Mouse (Mus musculus): ENCODE data around the gene Sorbs1. TPM values are rescaled to one million over a fixed set of nuclear protein-coding genes. Genes with fewer than 3 reads are reported as not detected.

Gene Sorbs1
- total RNA-seq, 2 experiments from 2014 or later = 1.7 to 2.5 TPM

DNA sequence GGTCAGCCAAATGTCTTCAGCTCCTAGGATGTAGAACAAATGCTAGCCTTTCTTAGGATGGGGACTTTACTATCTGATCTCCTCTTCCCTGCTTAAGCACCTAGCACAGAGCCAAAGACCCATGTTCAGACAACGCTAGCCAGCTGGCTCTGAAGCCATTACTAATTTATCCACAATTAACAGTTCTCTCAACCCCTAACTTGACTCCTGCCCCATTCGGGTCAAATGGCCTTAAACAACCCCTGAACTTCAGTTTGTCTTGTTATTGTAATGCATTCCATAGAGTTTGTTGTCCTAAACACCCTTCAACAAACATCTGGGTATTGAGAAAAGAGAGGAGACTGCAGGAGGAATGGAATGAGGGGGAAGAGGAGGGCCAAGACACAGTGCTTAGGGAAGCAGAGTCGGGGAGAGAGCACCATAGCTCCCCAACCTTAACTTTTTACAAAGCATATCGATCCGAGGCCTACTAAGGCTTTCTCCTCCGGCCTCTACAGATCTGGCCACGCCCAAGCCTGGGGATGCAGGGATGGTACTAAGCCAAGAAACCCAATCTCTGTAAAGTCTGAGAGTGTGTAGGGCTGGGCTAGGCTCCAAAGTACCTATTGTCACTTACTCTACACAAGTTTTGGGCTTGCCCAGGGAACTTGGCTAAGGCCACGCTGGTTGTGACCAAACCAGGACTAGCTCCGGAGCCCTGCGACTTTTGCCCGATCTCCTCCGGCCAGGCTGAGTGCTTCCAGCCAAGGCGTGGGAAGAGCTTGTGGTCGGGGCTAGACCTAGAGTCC, 238.0 kb downstream of the Sorbs1 start:
- no peak for ATAC-seq (ENCODE audit: poor library complexity, severe bottlenecking)

DNA sequence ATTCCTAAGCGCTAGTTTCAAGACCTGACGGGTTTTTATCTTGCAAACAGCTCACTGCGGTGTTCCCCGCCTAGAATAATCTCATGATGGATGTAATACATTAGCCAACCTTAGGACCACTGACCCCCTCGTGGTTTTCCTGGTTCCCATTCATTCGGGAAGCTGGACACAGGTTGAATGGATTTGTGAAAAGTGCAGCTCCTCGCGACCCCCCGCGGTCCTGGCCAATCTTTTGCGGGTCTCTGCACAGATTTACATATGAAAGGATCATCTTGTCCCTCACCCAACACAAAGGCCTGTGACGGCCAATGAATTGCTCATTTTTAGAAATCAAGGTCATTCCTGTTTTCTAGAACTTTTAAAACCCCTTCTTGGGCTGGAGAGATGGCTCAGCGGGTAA, 240.9 kb downstream of the Sorbs1 start:
- no peak for ATAC-seq (ENCODE audit: poor library complexity, severe bottlenecking)

DNA sequence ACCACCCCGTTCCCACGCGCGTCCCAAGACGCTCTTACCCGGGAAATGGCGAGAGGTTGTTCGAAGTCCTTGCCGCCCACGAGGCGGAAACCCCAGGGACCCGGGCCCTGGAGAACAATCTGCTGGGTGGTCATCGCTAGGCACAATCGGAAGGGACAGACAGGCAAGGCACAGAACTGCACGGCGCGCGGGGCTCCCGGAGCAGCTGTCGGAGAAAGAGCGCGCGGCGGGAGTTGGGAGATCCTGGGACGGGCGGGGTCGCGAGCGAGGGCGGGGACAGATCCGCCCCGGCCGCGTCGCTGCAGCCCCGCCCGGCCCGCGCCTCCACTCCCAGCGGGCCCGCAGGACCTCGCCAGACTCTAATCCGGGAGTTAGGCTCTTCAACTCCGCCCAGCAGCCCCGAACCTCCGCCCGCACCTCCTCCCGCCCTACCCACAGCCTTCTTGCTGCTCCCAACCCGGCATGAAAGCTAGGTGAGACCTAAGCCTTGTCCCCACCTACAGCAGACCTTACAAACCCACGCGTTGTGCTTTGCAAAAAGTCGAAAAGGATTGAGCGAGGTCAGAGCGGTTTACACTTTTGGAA, 242.2 kb downstream of the Sorbs1 start, which contains the start of gene Pdlim1:
Pdlim1 (minus strand) TSS at position 535 of the 585 bp plus-strand sequence.
- ATAC-seq (ENCODE audit: poor library complexity, severe bottlenecking) = peak; percentile 66

DNA sequence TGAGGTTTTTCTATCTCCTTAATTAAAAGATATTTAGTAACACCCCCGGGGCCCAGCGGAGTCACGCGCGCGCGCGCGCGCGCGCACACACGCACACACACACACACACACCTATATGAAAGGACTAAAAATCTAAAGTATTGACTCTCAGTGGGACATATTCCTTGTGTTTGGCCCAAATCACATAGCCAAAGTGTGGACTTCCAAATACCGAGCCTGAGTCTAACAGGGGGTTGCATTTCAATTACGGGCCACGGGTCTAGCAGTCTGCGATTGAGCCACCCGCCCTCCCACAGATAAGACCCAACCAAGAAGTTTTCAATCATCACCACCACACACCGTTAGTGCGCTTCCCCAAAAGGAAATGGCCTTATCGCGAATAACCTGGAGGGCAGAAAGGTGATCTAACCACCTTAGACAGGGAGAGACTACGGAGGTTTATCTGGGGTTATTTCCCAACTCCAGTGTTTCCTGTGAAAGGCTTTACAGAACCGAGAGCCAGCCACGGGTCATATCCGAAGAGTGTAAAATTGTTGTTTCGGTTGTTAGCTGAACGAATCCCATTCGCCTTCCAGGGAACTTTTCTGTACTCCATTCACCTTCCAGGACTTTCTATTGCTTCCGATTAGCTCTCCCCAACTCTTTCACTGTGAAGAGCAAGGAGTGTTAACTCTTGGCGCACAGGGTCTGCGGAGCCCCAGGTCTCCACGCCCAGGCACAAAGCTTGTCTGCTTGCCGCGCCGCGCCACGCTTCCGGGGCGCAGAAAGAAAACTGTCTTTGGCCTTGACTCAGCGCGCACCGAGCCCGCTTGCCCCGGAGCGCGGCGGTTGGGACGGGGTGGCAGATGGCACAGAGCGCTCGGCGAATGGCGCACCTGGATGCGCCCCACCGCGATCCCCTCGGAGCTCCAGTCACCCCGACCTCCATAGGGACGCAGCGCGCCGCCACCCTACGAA, 242.9 kb downstream of the Sorbs1 start:
- ATAC-seq (ENCODE audit: poor library complexity, severe bottlenecking) = peak; percentile 39

DNA sequence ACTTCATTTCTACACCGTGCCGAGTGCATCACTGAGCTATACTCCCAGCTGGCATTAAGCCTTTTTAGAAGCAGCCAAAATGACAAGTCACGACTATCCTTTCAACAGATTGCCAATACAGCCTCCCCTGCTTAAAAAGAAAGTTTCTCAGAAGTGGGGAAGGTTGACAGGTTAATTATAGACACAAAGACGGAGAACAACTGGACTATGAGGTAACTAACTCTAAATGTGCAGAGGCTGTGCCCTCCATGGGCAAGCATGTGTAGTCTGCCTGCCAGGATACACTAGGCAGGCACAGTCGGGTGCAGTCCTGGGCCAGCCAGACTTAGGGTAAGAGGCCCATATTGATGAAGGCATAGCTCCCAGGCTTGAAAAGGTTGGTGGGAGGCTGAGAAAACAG, 244.1 kb downstream of the Sorbs1 start:
- ATAC-seq (ENCODE audit: poor library complexity, severe bottlenecking) = no peak

DNA sequence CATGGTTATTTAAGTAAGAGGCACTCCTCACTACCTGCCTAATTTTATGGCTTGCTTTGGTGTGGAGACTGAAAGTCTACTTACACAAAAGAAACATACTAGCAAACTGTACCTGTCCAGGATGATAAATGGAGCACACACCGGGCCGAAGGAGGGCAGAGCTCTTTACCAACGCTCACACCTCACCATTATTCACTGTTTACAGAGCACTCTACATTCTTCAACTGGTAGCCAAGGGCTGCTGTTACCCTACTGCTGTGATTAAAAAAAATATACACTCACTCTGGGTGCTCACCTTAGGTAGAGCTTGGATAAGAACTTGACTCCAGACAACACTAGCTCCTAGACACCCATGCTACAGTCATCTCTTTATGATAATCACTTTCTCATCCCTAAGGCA, 245.1 kb downstream of the Sorbs1 start:
- ATAC-seq (ENCODE audit: poor library complexity, severe bottlenecking) = no peak

DNA sequence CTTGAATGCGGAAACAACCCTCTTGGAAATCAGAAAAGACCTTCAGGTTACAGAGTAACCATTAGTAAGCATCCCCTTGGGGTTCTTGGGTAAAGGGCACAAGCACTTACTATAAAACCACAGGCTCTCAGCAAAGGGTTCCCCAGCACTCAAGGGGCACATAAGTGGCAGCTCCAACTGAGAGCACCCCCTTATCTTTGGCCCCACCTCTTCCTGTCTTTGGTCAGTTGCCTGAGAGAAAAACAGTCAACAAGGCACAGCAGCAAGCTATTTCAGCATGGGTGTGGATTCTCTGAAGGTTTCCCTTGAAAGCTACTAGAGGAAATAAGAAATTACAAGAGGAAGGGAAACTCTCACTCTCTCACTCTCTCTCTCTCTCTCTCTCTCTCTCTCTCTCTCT, 246.2 kb downstream of the Sorbs1 start:
- peak; percentile 71 for ATAC-seq (ENCODE audit: poor library complexity, severe bottlenecking)

DNA sequence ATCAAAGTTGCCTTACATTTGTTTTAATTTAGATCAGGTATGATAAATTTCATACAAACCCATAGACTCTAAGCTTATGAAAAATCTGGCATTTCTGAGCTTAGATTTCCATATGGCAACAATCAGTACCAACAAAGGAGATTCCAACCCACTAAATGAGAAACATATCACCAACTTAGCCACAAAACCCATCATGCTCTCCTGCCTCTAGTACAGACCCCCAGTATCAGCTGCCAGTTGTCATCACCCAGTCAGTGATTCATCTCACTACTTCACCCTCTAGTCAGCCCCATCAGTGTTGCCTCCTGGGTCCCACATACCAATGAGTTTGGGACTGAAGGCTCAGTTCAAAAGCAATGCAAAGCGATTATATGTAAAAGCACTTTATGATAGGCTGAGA, 254.1 kb downstream of the Sorbs1 start:
- no peak for ATAC-seq (ENCODE audit: poor library complexity, severe bottlenecking)

DNA sequence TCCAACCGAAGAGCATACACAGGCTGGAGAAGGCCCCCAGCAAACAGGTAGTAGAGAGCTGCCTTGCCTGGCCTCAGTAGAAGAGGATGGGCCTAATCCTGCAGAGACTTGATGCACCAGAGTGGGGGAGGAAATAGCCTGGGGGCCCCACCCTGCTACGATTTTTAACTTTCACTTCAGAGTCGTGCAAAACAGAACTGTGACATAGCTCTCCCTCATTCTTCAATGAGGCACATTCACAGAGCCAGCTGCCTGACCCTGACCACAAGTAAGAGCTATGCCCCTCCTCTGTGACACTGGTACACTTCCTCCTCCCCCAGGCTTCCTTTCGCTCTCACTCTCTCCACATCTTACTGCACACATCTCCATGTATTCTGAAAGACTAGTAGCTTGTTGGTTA, 256.2 kb downstream of the Sorbs1 start:
- ATAC-seq (ENCODE audit: poor library complexity, severe bottlenecking) = peak; percentile 91

DNA sequence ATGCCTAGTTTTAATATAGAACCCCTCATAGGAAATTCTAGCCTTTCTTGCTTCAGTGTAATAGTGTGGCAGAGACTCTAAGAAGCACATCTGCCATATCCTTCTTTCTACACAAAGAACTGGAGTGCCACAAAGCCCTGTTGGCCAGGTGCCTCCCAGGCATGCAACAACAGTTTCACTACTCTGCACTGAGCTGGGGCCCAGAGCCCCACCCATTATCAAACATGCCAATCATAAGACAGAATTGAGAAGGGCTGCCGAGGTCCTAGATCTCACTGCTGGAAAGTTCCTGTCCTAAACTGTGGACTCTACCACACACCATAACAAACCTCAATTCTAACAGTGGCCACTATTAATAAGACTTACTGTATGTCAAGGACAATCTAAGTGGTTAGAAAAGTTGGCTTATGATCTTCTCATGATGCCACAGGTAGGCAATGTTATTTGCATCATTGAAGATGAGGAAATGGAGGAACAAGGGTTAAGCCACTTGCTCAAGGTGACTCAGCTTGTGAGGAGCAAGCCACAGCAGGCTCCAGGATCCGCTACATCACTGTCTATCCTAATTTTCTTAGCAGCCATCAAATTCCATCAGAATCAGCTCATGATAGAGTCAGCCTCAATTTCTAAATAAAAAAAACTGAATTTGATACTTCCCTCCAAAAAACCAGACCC, 257.1 kb downstream of the Sorbs1 start:
- ATAC-seq (ENCODE audit: poor library complexity, severe bottlenecking) = peak; percentile 41

DNA sequence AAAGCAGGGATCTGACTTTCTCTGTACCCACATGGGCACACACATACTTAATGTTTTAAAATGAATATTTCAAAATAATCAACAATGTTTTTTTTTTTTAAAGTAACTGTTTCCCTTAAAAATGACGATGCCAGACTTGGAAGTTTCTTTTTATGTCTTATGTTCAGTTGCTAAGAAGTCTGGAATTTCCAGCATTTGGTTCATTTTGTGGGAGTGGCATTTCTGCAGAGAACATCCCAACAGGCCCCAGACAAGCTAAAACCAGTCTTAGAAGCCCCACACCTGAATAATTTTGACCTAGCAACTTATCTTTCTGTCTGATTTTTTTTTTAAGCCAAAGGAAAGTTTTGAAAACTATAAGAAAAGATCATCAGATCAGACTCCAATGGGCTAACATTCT, 258.0 kb downstream of the Sorbs1 start:
- no peak for ATAC-seq (ENCODE audit: poor library complexity, severe bottlenecking)

DNA sequence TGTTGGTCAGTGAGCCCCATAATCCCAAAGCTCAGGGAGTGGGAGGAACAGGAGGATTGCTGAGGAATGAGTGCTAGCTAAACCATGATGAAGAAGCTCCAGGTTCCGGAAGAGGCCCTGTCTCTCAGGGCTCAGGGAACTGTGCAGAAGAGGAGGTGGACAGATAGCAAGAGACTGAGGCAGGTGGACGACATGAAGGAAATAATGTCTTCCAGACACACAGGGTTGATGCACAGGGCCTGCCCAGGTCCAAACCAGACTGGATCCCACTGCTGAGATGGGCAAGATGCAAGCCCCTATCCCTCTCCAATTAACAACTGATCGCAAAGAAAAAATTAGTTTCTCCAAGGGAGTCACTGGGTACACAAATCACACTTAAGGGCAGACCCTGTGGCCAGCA, 258.8 kb downstream of the Sorbs1 start:
- ATAC-seq (ENCODE audit: poor library complexity, severe bottlenecking) = no peak

DNA sequence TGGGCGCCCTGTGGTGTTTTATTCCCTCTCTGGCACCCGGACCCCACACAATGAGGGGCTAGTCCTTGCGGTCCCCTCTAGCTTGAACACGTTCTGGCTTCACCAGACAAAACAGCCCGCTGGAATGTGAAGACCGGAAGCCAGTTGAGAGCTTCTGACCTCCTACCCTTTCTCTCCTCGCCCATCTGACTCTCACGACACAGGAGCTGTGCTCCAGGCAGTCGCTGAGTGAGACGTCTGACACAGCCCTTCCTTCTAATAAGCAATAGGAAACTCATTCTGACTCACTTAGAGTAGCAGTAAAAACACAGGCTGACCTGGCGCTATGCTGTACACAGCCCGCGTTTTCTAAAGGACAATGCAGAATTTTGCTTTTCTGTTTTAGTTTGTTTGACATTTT, 259.8 kb downstream of the Sorbs1 start:
- ATAC-seq (ENCODE audit: poor library complexity, severe bottlenecking) = no peak

DNA sequence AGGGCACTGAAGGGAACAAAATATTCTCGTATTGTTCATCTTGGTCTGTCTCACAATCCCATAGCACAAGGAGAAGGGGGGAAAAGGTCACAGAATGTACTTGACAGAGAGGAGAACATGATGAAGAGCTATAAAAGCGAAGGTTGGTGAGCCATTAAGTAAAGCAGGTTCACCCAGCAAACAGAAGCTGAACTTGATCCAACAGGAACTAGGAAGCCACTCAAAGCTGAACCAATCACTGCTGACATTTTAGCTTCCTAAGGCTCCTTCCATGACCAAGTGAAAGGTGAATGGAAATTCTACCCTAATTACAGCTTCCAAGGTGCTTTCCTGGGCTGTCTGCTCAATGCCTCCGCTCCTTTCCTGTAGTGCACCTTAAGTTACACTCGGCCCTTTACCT, 262.5 kb downstream of the Sorbs1 start:
- no peak for ATAC-seq (ENCODE audit: poor library complexity, severe bottlenecking)

DNA sequence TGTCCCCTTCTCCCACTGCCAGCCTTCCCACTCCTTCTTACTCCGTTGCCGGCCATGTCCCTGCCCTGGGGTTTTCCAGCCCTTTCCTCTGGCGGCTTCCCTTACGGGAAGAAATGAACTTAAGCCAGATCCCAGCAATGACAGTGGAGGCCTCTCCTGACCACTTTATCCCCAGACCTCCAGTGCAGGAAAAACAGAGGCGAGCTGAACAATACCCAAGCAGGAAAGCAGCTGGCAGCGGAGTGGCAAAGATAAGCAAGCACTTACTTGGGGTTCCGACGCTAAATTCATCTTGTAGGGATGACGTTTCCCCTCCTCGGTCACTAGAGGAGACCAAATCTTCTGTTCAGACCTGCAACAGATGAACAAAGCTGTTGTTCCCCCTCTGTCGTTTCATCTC, 264.2 kb downstream of the Sorbs1 start:
- ATAC-seq (ENCODE audit: poor library complexity, severe bottlenecking) = no peak

DNA sequence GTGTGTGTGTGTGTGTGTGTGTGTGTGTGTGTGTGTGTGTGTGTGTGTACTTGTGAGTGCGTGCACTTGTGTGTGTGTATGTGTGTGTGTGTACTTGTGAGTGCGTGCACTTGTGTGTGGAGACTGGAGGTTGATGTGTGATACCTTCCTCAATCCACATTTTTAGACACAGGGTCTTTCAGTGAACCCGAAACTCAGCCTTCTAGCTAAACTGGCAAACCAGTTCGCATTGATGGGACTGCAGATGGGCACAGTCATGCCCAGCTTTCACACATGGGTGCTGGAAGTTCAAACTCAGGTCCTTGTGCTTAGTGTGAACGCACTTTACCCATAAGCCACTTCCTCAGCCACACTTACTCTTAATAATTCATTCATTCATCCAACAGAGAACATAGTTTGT, 265.1 kb downstream of the Sorbs1 start:
- no peak for ATAC-seq (ENCODE audit: poor library complexity, severe bottlenecking)

DNA sequence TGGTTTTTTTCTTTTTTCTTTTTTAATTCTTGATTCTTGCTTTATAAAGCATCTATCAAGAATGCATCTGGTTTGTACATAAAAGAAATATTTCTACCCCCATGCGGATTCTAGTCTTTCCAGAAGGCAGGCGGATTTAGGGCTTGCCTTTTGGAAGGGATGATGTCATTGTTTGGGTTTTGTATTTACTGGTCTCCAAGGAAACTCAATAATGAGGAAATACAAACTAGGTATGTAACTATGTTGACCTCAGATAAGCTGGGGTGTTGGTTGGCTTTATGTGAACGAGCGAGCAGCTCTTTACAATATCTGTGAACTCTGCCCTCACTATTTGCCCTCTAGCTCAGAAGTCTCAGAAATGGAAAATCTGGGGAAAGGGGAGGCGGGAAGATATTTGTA, 266.3 kb downstream of the Sorbs1 start:
- no peak for ATAC-seq (ENCODE audit: poor library complexity, severe bottlenecking)

DNA sequence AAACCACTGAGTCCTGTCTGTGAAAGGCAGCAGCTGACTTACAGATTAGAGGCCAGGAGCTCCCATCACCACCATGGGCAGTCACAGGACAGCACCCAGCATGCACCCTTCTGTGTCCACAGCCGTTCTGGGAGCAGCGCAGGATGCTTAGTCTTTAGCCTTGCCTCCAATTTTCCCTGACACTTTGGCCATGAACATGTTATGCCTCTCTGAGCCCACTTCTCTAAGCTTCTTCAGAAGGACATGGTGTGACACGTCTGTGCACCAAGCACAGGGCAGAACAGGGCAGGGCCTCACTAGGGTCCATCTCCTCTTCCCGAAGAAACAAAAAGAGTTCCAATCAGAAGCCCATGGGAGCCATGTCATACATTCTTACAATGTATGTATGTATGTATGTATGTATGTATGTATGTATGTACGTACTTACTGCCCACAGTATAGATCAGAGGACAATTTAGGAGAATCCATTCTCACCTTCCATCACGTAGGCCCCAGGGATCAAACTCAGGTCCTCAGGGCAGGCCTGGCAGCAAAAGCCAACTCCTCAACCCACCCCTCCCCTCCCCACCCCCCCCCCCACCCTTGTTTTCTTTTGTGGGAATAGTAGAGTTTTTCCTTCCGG, 266.8 kb downstream of the Sorbs1 start:
- ATAC-seq (ENCODE audit: poor library complexity, severe bottlenecking) = no peak

All from megakaryocyte, adult 5-6 weeks (primary cell).